Mouse (Mus musculus): ENCODE measurements at regions not wholly inside any gene's neighbourhood (a gene's known extent, or its start where the extent isn't known, plus 50 kb on each side); places are given as distances from the start of the nearest gene placed in this dataset.

- H3K4me3 ChIP-seq: no peak overlapping the region
- WGBS: 78% methylated on average over 8 of the region's 8 CpGs
- no peaks in the 10 kb centered on the region for H3K27me3 ChIP-seq (replicated peaks)
- ATAC-seq (ENCODE audit: extremely low read depth, insufficient number of reproducible peaks, low FRiP score, low TSS enrichment): no peak
- H3K36me3 ChIP-seq: no peaks in the 10 kb centered on the region
- H3K9me3 ChIP-seq: no peaks in the 10 kb centered on the region
- H3K27ac ChIP-seq (replicated peaks): no peak overlapping the region
- no peak overlapping the region for H3K4me2 ChIP-seq
- no peak overlapping the region for H3K9ac ChIP-seq
- no peaks in the 10 kb centered on the region for H3K4me1 ChIP-seq
Observed at GRCm38 (mm10) chr10:99900955-99901835, 114.2 kb upstream of the Kitl start.

DNA sequence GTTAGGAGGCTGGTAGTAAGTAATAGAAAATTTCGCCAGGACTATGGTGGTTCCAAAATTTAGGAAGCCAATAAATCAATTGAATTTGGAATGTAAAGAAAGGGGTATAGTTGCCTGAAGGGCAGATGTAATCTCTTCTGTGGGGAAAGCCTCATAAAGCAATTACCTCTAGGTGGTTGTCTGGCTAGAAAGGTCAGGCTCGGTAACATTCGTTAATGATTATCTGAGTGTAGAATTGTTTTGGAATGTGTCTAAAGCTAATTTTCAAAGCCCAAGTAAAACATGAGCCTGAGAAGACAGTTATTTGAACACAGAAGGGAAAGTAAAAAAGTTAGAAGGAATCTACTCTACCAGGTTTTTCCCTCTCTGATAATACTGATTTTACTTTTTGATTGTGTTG is 121.4 kb upstream of the Kitl start:
- Histone ChIP-seq H3K4me2 (no peak overlapping the region), H3K36me3 (no peaks in the 10 kb centered on the region), H3K4me3 (no peak overlapping the region), H3K27ac (replicated peaks) (no peak overlapping the region), H3K27me3 (replicated peaks) (no peaks in the 10 kb centered on the region), H3K9me3 (no peaks in the 10 kb centered on the region), H3K9ac (no peak overlapping the region), H3K4me1 (no peaks in the 10 kb centered on the region)
- no peak for ATAC-seq (ENCODE audit: extremely low read depth, insufficient number of reproducible peaks, low FRiP score, low TSS enrichment)
- 73% methylated on average over 3 of the region's 3 CpGs for WGBS

DNA sequence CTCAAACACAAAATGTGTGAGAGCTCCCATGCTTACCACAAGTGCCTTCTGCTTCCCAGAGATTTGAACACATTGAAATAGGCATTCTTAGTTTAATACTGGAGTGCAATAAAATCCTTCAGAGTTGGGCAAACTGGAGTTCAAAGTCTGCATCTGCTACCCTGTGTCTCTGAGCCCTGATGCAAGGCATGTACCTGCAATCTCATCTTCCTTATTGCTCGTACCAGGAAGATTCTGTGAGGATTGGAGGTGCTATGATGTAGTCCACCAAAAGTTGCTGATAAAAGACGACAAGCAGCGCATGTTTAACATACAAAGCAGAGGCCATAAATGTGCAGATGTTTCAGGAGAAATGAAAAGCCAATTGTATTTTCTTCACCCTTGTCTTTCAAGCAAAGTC is 123.5 kb upstream of the Kitl start:
- no peaks in the 10 kb centered on the region for H3K4me1 ChIP-seq
- H3K36me3 ChIP-seq: no peaks in the 10 kb centered on the region
- ATAC-seq (ENCODE audit: extremely low read depth, insufficient number of reproducible peaks, low FRiP score, low TSS enrichment): no peak
- WGBS: 76% methylated on average over 3 of the region's 3 CpGs
- no peak overlapping the region for H3K4me2 ChIP-seq
- no peak overlapping the region for H3K27ac ChIP-seq (replicated peaks)
- no peaks in the 10 kb centered on the region for H3K27me3 ChIP-seq (replicated peaks)
- no peaks in the 10 kb centered on the region for H3K9me3 ChIP-seq
- no peak overlapping the region for H3K4me3 ChIP-seq
- H3K9ac ChIP-seq: no peak overlapping the region

- Histone ChIP-seq H3K9ac (no peak overlapping the region), H3K9me3 (no peaks in the 10 kb centered on the region), H3K4me2 (no peak overlapping the region), H3K27ac (replicated peaks) (no peak overlapping the region), H3K27me3 (replicated peaks) (no peaks in the 10 kb centered on the region), H3K4me3 (no peak overlapping the region), H3K4me1 (no peaks in the 10 kb centered on the region), H3K36me3 (no peaks in the 10 kb centered on the region)
- no peak for ATAC-seq (ENCODE audit: extremely low read depth, insufficient number of reproducible peaks, low FRiP score, low TSS enrichment)
- 71% methylated on average over 2 of the region's 2 CpGs for WGBS
Observed at GRCm38 (mm10) chr10:99881901-99882300, 122.4 kb upstream of the Csl start.

- WGBS: 78% methylated on average over 5 of the region's 5 CpGs
- ATAC-seq (ENCODE audit: extremely low read depth, insufficient number of reproducible peaks, low FRiP score, low TSS enrichment): no peak
- no peaks in the 10 kb centered on the region for H3K36me3 ChIP-seq
- no peak overlapping the region for H3K27ac ChIP-seq (replicated peaks)
- H3K4me2 ChIP-seq: no peak overlapping the region
- no peaks in the 10 kb centered on the region for H3K4me1 ChIP-seq
- H3K9ac ChIP-seq: no peak overlapping the region
- no peaks in the 10 kb centered on the region for H3K9me3 ChIP-seq
- H3K4me3 ChIP-seq: no peak overlapping the region
- H3K27me3 ChIP-seq (replicated peaks): no peaks in the 10 kb centered on the region
Observed at GRCm38 (mm10) chr10:99879362-99879761, 119.9 kb upstream of the Csl start.

- H3K36me3 ChIP-seq: no peaks in the 10 kb centered on the region
- no peak for ATAC-seq (ENCODE audit: extremely low read depth, insufficient number of reproducible peaks, low FRiP score, low TSS enrichment)
- no peaks in the 10 kb centered on the region for H3K9me3 ChIP-seq
- H3K9ac ChIP-seq: no peak overlapping the region
- no peaks in the 10 kb centered on the region for H3K4me1 ChIP-seq
- H3K27me3 ChIP-seq (replicated peaks): no peaks in the 10 kb centered on the region
- H3K4me2 ChIP-seq: no peak overlapping the region
- WGBS: 64% methylated on average over 1 of the region's 1 CpGs
- H3K27ac ChIP-seq (replicated peaks): no peak overlapping the region
- H3K4me3 ChIP-seq: no peak overlapping the region
Observed at GRCm38 (mm10) chr10:99864711-99865110, 105.3 kb upstream of the Csl start.

- WGBS: 59% methylated on average over 10 of the region's 10 CpGs
- Histone ChIP-seq H3K4me3 (no peak overlapping the region), H3K36me3 (no peaks in the 10 kb centered on the region), H3K9ac (no peak overlapping the region), H3K27me3 (replicated peaks) (no peaks in the 10 kb centered on the region), H3K27ac (replicated peaks) (no peak overlapping the region), H3K4me1 (no peaks in the 10 kb centered on the region), H3K9me3 (no peaks in the 10 kb centered on the region), H3K4me2 (no peak overlapping the region)
- ATAC-seq (ENCODE audit: extremely low read depth, insufficient number of reproducible peaks, low FRiP score, low TSS enrichment): no peak
Observed at GRCm38 (mm10) chr10:99860322-99861089, 101.0 kb upstream of the Csl start.

- H3K4me1 ChIP-seq: peaks cover 13% of the 10 kb centered on the region
- no peak overlapping the region for H3K9ac ChIP-seq
- no peak overlapping the region for H3K4me3 ChIP-seq
- H3K9me3 ChIP-seq: 0 out of 2 replicates have a peak, but pooled peaks cover 6% of the 10 kb centered on the region
- no peaks in the 10 kb centered on the region for H3K36me3 ChIP-seq
- WGBS: 76% methylated on average over 5 of the region's 5 CpGs
- H3K4me2 ChIP-seq: no peak overlapping the region
- no peak for ATAC-seq (ENCODE audit: extremely low read depth, insufficient number of reproducible peaks, low FRiP score, low TSS enrichment)
- no peak overlapping the region for H3K27ac ChIP-seq (replicated peaks)
- H3K27me3 ChIP-seq (replicated peaks): no peaks in the 10 kb centered on the region
Observed at GRCm38 (mm10) chr10:99844110-99844509, 84.7 kb upstream of the Csl start.

GRCm38 (mm10) chr10:99841167-99841843 is 81.8 kb upstream of the Csl start:
- H3K9ac ChIP-seq: no peak overlapping the region
- H3K27me3 ChIP-seq (replicated peaks): no peaks in the 10 kb centered on the region
- H3K9me3 ChIP-seq: no peaks in the 10 kb centered on the region
- no peak overlapping the region for H3K4me2 ChIP-seq
- peaks cover 13% of the 10 kb centered on the region for H3K4me1 ChIP-seq
- H3K36me3 ChIP-seq: no peaks in the 10 kb centered on the region
- WGBS: 59% methylated on average over 10 of the region's 10 CpGs
- H3K4me3 ChIP-seq: no peak overlapping the region
- no peak for ATAC-seq (ENCODE audit: extremely low read depth, insufficient number of reproducible peaks, low FRiP score, low TSS enrichment)
- no peak overlapping the region for H3K27ac ChIP-seq (replicated peaks)

GRCm38 (mm10) chr10:99840179-99840876 is 80.9 kb upstream of the Csl start:
- H3K4me1 ChIP-seq: peaks cover 15% of the 10 kb centered on the region
- H3K4me2 ChIP-seq: no peak overlapping the region
- H3K27me3 ChIP-seq (replicated peaks): no peaks in the 10 kb centered on the region
- H3K36me3 ChIP-seq: no peaks in the 10 kb centered on the region
- H3K9me3 ChIP-seq: no peaks in the 10 kb centered on the region
- H3K9ac ChIP-seq: no peak overlapping the region
- WGBS: 71% methylated on average over 10 of the region's 10 CpGs
- H3K4me3 ChIP-seq: no peak overlapping the region
- H3K27ac ChIP-seq (replicated peaks): no peak overlapping the region
- ATAC-seq (ENCODE audit: extremely low read depth, insufficient number of reproducible peaks, low FRiP score, low TSS enrichment): no peak

- ATAC-seq (ENCODE audit: extremely low read depth, insufficient number of reproducible peaks, low FRiP score, low TSS enrichment): no peak
- Histone ChIP-seq H3K36me3 (no peaks in the 10 kb centered on the region), H3K27me3 (replicated peaks) (no peaks in the 10 kb centered on the region), H3K4me3 (no peak overlapping the region), H3K9ac (no peak overlapping the region), H3K9me3 (no peaks in the 10 kb centered on the region), H3K4me1 (peaks cover 24% of the 10 kb centered on the region), H3K27ac (replicated peaks) (no peak overlapping the region), H3K4me2 (no peak overlapping the region)
- WGBS: 69% methylated on average over 5 of the region's 5 CpGs
Observed at GRCm38 (mm10) chr10:99836835-99837412, 77.5 kb upstream of the Csl start.

Measured in heart, embryonic 13.5 days (tissue).